ENCODE assay signal across 33 mouse cellular contexts in the genomic region with DNA sequence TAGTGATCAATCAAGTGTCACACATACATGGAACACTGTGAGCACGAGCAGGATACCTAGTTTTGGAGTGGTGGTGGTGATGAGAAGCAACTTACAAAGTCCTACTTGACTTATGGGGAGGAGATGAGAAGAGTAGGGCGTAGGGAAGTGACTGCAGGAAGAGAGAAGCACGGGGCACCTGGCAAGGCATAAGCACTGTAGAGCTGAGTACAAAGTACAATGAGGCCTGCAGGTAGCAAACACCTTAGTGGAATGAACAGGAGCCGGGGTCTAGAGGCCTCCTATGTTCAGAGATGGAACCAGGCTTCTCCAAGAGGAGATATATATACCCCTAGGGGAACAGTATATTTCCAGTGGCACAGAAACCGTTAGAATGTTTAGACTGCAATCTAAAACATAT.
"Had no signal": no experiment of that assay in that cellular context is flagged by ENCODE, and none has a peak within 500 bp of the region (broad histone marks: within the 10 kb centered on the region; RNA-seq: fewer than 3 reads in every experiment).

No protein-coding gene starts in this region.

- H3K36me3 ChIP-seq: heart, embryonic 10.5 days; hindbrain, embryonic 10.5 days; hindbrain, embryonic 12.5 days had no signal

- H3K27ac ChIP-seq: heart, embryonic 10.5 days; heart, embryonic 13.5 days; heart, embryonic 15.5 days; hindbrain, embryonic 10.5 days; hindbrain, embryonic 12.5 days; hindbrain, embryonic 13.5 days; hindbrain, embryonic 14.5 days; hindbrain, embryonic 15.5 days; hindbrain, postnatal 0 days; kidney, embryonic 15.5 days; kidney, postnatal 0 days; layer of hippocampus, adult 2 months; left cerebral cortex, adult 2 months had no signal

- H3K4me1 ChIP-seq: heart, embryonic 10.5 days; heart, embryonic 12.5 days; heart, embryonic 15.5 days; hindbrain, embryonic 10.5 days; hindbrain, embryonic 12.5 days; hindbrain, embryonic 13.5 days; hindbrain, embryonic 15.5 days; kidney, embryonic 15.5 days had no signal

- H3K4me3 ChIP-seq: heart, embryonic 10.5 days; heart, embryonic 12.5 days; heart, embryonic 13.5 days; heart, embryonic 15.5 days; hindbrain, embryonic 10.5 days; hindbrain, embryonic 12.5 days; hindbrain, embryonic 13.5 days; hindbrain, embryonic 15.5 days; kidney, embryonic 15.5 days; layer of hippocampus, adult 2 months; left cerebral cortex, adult 2 months had no signal

- H3K9ac ChIP-seq: heart, embryonic 12.5 days; heart, embryonic 13.5 days; heart, embryonic 15.5 days; hindbrain, embryonic 12.5 days; hindbrain, embryonic 13.5 days; hindbrain, embryonic 14.5 days; hindbrain, embryonic 15.5 days; kidney, embryonic 15.5 days had no signal

- DNase-seq: heart, postnatal 10 days; heart, postnatal 14 days; heart, postnatal 36 days; heart, postnatal 4 days; kidney, adult 11 months; kidney, adult 18-20 months; kidney, adult 2 months; kidney, adult 8-10 months; kidney, adult 9 months; kidney, postnatal 10 days; kidney, postnatal 14 days; kidney, postnatal 25 days; kidney, postnatal 36 days; kidney, postnatal 4 days; layer of hippocampus, adult 9-11 months; layer of hippocampus, postnatal 36 days had no signal

- ATAC-seq: hindbrain, embryonic 16.5 days; hindbrain, postnatal 0 days; inflammation-experienced regulatory T-cells, adult 6 months had no signal

- H3K4me2 ChIP-seq: heart, embryonic 11.5 days; heart, embryonic 12.5 days; heart, embryonic 13.5 days; heart, embryonic 15.5 days; hindbrain, embryonic 12.5 days; hindbrain, embryonic 13.5 days; hindbrain, embryonic 14.5 days; hindbrain, embryonic 15.5 days; kidney, embryonic 15.5 days had no signal

- H3K27me3 ChIP-seq: heart, embryonic 12.5 days; heart, embryonic 13.5 days; heart, embryonic 15.5 days; hindbrain, embryonic 12.5 days; hindbrain, embryonic 13.5 days; hindbrain, embryonic 15.5 days; kidney, embryonic 15.5 days had no signal

- H3K9me3 ChIP-seq: heart, embryonic 10.5 days; heart, embryonic 12.5 days; heart, embryonic 13.5 days; heart, embryonic 15.5 days; hindbrain, embryonic 10.5 days; hindbrain, embryonic 12.5 days; hindbrain, embryonic 13.5 days; hindbrain, embryonic 15.5 days; kidney, embryonic 15.5 days had no signal
